Mouse (Mus musculus) 416B (cell line): ENCODE measurements around the gene Galnt2.
A peak's percentile ranks its signal among the peaks of the same experiment; 100 is the strongest.

Experiments
- DNase-seq: peaks from one replicate; pipeline ENCODE4 v3.0.0; 2011; ENCODE audit warnings: low read depth

Galnt2 gene

DNA sequence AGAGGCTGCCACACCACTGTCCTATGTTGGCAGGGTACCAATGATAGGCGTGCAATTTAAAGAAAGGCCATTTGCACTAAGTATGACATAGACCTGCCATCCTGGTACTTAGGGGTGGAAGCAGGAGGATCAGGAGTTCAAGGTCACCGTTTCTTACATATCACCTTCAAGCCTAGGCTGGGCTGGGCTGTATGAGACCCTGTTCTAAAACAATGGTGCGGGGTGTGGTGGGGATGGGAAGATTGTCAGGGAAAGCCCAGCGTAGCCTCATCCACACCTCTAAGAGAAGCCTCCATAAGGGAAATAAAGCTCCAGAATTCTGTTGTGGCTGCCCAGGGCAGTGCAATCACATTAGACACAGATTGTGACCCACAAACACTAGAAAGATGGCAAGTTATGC lies 4.3 kb downstream of the Galnt2 start:
- DNase-seq, result no peak

DNA sequence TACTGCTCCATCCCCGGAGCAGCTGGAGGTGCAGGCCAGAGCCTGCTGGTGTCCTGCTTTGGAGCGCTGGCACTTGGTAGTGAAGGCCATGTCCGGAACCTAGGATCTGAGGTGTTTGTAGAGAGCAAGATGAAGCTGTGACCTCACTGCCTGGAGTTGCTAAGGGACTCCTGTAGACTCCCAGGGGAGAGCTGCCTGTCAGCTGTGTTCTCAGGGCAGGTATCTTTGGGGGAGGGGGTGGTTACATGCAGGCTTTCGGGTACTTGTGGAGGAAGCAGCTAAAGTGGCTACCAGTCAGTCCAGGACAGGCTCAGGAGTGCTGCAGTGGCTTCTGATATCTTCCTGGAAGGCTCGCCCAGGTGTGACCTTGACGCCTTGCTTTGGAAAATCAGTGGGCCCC lies 8.2 kb downstream of the Galnt2 start:
- DNase-seq, result no peak

DNA sequence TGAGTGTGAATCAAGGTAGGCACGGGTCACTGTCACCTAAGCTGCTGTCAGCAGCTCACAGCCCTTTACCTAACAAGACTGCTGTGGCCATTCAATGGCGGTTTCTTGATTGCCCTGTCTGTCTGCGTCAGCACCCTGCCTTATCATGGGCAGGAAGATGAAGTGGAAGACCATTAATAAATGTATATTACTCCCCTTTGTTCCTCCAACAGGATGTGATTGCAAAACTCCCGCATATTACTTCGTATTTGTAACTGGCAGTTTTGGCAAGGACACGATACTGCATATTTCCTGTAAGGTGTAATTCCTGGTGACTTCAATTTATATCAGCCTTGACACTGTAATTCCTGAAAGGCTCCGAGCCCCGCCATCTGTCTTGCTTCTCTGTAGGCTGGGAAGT lies 9.7 kb downstream of the Galnt2 start:
- DNase-seq, result peak; percentile 80

DNA sequence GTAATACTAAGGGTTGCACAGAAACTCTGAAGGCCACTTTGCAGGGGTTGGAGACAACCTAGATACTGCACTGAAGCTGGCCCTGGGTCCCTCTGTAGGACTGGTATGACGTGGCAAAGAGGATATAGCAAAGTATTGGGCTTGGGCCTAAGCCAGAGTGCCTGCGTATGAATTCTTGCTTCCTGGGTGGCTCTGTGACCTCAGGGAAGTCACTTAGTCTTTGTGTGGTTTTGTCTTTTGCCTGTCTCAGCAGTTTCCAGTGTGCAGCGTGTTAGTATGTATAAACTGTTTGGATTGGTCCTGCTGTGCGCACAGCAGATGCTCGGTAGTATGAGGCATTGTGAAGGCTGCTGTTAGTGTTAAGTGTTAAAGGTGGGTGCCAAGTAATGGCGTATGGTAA lies 11.0 kb downstream of the Galnt2 start:
- DNase-seq, result no peak

DNA sequence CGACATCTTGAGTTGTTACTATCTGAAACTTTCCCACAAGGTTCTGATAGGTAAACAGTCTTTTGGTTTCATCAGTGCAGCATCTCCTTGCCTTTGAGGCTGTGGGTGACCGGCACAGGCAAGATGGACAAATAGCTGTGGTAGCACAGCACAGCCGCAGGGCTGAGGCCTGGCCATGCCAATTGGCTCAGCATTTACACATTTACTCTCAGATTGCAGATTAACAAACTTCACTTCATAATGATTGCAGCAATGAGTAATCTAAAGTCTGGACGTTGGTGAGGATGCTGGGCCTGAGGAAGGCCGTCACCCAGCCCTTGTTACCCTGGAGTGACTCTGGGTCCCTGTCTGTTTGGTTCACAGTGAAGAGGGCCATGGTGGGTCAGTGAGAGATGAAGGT lies 11.7 kb downstream of the Galnt2 start:
- DNase-seq, result no peak

DNA sequence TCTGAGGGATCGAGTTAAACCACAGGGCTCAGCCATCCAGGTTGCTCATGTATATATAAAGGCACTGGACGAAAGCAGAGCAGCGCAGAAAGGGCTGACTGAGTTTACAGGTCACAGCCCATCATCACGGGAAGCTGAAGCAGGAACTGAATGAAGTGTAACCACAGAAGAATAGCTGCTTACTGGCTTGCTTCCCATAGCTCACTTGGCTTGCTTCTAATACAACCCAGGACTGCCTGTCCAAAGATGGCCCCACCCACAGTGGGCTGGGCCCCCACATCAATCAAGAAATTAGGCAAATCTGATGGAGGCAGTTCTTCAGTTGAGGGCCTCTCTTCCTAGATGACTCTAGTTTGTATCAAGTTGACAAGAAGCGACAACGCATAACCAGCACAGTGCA lies 16.4 kb downstream of the Galnt2 start:
- DNase-seq, result no peak

DNA sequence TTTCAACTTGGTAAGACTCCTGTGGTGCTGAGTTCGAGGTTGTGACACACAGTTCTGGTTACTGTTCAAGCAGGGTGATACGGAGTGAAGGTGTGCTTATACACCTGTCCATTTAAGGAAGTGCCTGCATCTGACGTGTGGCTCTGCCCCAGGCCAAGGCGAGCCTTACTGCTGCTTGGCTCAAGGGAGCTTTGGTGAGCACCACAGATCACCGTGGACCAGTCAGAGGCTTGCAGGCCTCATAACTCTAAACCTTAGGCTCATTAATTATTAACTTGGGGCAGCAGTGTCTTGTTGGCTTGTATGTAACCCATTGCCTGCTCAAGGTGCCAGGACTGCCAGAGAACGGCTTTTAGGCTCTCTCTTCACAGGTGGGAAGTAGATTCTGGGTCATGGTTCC lies 17.5 kb downstream of the Galnt2 start:
- DNase-seq, result no peak

DNA sequence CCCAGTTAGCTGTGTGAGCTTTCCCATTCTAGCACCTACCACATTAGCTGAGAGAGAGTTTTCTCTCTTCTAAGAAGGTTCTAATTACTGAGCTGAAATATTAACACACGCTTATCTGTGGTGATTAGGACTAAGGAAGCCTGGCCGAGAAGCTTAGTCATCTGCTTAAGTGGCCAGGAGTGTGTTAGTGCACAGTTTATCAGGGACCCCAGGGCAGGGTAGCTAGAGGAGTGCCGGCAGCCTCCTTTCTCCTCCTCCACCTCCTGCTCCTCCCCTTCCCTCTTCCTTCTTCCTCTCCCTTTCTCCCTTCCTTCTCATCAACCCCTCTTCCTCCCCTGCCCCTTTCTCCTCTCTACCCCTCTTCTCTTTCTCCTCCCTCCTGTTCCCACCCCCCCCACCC lies 19.1 kb downstream of the Galnt2 start:
- DNase-seq, result peak; percentile 74

DNA sequence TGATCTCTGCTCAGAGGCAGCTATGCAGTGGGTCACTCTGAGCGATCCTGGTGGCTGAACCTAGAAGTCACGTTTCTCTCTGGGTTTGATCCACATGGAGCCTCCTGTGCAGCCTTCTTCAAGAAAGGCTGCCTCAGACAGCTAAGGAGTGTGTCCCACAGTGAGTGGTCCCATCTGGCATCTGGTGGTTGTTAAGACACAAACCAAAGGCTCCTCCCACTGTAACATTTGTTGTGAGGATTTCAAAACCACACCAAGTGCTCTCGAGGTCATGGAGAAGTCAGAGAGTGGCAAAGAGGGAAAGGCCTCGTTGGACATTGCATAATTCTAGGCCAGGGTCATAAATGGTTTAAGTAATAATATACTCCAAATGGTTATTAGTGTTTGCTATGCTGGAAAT lies 19.6 kb downstream of the Galnt2 start:
- DNase-seq, result peak; percentile 87

DNA sequence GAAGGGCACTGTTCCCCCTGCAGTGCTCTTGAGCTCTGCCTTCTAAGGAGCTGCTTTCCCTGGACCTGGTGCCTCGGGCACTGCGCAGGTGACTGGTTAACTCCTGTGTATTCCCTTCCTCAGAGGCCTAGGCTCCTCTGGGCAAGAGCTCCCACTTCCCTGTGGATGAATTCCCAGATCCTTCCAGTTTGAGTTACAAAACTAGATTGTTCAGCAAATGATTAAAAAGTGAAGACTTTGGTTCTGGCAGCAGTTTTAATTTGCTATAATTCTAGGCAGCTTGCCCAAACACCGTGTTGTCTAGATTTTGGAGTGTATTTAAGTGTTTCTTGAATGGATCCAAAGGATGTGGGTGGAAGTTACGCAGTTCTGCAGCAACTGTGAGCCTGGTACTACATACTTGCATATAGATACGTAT lies 21.4 kb downstream of the Galnt2 start:
- no peak for DNase-seq

DNA sequence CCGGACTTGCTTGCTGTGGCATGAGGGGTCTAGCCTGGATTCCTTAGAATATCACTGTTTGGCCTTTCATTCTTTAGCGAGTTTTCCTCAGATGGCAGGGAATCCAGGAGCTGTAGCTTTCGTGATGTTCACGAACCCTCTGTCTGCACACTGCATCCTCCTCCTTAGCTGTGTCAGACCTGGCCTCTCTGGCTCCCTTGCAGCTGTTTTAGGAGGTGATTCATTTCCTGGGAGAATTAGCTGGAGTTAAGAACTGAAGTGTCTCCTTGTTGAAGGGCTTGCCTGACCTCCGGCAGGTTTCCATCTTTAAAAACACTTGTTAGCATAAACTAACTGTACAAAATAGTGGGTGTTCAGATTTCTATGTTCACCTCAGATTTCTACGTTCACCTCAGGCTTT lies 22.7 kb downstream of the Galnt2 start:
- no peak for DNase-seq

DNA sequence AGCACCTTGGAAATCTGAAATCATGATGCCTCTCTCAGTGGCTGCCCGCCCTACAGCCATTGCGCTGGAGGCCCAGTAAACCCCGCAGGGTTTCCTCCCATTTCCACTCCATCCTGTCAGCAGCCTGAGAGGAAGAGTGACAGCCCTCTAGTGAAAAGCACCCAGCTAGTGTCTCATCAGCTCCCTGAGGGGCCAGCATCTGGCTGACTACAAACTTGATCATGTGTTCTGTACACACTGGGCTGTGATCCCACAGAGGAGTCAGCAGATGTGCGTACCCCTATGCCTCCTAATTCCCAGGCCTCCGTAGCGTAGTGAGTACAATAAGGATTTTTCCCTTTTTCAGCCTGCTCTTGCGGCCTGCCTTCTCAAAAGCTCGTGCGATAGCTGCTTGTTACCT lies 25.6 kb downstream of the Galnt2 start:
- peak; percentile 39 for DNase-seq

DNA sequence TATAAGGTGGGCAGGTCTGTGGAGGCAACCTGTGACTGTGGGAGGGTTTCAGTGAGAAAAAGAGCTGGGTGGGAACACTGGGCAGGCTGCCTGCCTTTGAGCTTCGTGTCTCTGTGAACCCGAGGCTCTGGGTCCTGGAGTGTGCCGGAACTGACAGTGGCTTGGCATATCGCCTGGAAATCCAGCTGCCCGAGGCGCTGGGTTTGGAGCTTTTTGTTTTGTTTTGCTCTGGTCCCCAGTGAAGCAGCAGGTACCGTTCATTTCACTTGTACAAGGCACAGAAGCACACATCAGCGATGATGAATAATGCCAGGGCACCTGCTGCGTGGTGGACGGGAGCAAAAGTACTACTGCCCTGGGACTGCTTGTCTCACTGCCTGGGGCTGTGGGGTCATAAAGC lies 26.2 kb downstream of the Galnt2 start:
- DNase-seq, result peak; percentile 34

DNA sequence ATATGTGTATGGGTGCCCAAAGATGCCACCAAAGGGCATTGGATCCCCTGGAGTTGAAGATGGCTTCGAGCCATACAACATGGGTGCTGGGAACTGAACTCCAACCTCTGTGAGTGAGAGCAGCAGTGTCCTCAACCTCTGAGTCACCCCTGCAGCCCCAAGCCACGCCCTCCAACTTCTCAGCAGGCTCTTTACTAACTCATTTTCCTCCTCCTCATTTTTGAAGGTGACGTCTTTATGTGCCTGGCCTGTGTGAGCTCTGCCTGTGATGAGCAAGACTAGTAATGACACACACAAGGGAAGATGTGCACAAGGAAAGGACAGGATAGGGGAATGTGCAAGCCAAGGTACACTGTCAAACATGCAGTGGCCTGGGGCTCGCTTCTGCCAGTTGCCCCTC lies 28.0 kb downstream of the Galnt2 start:
- peak; percentile 45 for DNase-seq

DNA sequence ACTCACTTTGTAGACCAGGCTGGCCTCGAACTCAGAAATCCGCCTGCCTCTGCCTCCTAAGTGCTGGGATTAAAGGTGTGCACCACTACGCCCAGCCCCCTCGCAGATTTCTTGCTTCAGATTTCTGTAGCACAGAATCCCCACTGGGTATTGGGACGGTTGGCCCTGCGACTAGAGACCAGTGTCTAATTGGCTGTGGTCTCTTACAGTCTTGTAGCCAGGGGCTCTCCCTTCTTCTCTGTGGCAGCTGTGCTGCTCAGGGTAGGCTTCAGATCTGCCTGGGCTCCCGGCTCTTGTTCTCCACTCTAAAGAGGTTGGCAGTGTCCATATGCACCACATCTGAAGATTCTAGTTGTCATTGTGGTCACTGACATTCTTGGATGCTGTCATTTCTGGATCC lies 28.7 kb downstream of the Galnt2 start:
- no peak for DNase-seq

DNA sequence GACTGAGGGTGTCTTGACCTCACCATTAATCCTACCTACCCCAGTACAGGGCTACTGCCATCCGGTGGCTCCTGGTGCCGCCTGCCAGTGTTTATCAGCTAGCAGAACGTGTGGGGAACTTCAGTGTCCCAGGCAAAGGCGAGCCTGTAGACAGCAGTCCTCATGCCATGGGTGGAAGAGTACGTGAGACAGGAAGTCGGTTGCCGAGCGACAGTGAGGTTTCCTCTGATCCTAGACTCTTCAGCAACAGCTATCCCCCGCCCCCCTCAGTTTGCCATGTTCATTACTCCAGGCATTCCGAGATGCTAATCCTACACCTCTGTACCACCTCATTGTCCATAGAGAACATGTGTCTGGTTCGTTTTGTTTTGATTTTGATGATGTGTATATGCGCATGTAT lies 29.2 kb downstream of the Galnt2 start:
- DNase-seq, result no peak

DNA sequence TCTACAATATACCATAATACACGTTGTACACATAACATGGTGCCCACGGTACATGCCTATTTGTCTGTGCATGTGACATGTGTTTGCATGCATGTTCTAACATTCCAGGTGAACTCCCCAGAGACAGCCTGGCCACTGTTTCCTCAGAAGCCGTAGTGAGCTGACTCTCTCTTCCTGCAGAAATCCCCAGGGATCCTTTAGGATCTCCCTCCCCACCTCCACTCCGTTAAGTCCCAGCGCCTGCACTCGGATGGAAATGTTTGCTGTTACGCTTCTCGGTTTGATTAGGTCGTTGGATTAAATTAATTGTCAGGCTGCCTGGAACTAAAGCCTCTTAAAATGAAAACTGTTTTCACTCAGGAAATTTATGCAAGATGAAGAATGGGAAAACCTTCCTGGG lies 31.9 kb downstream of the Galnt2 start:
- no peak for DNase-seq

DNA sequence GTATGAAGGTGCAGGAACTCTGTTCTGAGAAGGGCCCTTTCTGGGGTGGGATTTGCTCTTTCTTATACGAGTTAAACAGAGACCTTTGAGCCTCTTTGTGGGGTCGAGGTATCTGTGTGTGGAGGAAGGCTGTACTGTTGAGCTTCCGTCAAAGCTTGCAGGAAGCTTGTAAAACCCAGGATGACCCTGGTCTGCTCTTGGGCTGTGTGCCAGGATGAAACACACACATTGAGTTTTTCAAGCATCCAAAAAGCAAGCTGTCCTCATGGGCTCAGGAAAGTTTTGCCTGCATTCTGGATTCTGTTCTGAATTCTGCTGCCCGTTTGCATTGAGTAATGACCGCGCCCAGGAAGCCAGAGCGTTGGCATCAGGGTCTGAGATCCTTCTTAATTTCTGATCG lies 32.8 kb downstream of the Galnt2 start:
- DNase-seq, result peak; percentile 46

DNA sequence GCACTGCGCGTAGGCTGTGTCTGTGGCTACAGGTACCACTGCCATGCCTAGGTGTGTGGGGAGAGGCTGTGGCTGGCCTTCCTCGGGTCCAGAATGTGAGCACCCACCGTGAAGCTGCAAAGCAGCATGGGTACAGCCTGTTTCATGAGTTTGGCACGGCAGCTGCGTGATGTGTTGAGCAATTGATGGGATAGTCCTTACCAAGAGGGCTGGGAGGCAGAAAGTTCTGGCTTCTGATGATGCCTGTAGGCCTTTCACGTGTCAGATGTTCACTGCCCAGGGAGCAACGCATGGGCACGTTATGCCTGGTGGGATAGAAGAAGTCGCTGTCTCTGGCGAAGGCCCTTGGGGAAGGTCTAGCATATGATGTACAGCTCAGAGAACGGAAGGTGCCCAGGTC lies 33.5 kb downstream of the Galnt2 start:
- DNase-seq, result no peak

DNA sequence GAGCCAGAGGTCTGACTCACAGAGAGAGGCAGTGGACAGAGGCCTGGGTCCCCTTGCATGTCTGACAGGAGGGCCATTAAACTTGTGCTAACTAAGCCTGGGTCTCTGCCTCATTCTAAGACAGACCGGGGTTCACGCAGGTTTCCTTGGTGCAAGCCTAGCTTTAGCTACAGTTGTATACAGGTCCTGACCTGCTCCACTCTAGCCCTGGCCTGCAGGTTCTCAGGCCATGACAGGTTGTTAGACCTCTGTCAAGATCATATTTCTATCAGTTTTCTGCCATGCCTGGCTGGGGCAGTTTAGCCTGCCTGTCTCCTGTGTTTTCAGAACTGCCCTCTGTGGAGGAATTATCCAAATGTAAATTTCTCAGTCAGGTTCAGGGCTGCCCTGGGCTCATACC lies 33.9 kb downstream of the Galnt2 start:
- DNase-seq, result no peak

DNA sequence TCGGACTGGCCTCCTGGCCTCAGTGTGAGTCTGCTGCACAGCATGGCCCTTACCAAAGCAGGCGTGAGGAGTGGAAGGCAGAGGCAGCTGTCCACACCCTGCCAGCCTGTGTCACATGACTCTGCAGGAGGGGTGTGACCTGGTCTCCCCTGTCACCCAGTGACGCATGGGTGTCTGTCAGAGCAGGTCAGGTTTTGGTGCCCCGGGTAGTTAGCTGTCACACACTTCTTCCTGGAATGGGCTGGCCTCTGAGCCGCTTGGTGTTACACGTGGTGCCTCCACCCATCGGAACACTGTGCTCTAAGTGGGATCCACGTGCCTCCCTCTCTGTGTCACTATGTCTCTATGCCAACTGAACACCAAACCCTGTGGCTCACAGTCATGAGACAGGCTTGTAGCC lies 34.6 kb downstream of the Galnt2 start:
- DNase-seq, result no peak

DNA sequence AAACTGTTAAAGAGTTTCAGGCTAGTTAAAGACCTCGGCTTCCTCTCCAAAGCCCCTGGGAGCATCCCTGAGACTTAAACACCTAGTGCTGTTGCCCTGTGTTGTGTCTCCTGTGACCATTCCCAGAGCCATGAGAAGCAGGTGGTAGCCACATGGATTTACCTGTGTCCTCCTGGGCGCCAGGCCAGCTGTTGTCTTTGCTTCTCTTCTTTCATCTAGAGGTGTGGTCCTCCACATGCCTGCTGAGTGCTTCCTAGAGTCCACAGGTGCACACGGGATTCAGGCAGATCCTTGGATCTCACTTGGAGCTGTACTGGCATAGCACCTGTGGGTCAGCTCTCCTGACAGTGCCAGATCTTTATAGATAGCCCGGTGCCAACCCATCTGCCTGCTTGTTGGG lies 36.0 kb downstream of the Galnt2 start:
- no peak for DNase-seq

DNA sequence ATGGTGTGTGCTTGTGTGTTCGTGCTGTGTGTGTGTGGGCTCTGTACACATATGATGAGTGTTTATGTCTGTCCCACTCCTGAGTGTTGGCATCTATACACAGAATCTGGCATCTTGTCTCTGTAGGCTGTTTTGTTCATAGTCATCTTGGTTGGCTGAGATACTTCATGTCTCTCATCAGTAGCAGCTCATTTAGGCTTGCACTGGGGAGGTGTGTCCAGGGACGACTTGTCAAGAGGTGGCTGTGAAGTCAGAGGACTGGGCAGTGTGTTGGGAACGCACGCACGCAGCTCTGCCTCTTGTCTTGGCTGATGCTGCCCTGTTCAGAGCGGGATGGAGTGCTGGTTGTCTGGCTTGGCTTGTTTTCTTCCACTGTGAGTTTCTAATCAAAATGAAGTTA lies 39.3 kb downstream of the Galnt2 start:
- DNase-seq, result no peak

DNA sequence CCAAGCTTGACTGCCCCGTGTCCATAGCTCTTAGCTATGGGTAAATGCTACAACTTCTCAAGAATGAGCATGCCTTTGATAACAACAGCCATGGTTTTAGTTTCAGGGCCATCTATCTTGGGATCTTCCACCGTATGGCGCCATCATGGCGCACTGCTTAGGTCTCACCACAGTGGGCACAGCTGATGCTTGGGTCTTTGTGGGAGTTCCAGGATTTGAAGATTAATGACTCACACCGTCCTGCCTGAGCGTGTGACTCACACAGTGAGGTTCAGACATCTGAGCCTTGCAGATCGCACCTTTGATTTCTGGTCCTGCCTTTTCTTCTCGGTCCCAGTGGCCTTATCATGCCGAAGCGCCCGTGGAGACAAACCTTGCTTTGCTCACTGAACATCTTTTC lies 39.7 kb downstream of the Galnt2 start:
- DNase-seq, result peak; percentile 95

DNA sequence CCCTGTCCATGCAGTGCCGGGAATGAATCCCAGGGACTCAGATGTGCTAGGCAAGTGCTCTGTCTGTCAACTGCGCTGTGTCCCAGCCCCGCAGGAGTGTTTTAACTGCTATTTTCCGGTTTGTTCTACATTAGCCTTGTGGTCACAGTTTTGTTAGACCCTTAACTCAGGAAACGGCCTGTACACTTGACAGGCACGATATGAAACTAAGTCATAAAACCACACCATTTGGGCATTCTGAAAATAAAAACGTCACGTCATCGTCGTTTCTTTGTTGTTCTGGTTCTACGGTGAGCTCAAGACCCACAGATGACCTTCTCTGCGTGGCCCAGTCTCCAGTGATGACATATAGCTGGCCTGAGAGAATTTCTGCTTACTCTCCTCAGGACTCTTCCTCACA lies 40.3 kb downstream of the Galnt2 start:
- peak; percentile 97 for DNase-seq
